Mouse (Mus musculus) limb, embryonic 10.5 days (tissue): ENCODE measurements around the gene Invs. TPM values are rescaled to one million over a fixed set of nuclear protein-coding genes. Genes with fewer than 3 reads are reported as not detected.

Experiments used
- DNase-seq: peaks from one replicate; pipeline ENCODE4 v3.0.0-alpha.2; 2017; ENCODE audit warnings: low spot score
- H3K27ac ChIP-seq: fragments of 300-500 bp; sonication (generic); 2 replicates; pipeline ENCODE4 v1.5.1; 2016; ENCODE audit warnings: mild to moderate bottlenecking
- H3K27me3 ChIP-seq: fragments of 300-500 bp; sonication (generic); 2 replicates; pipeline ENCODE4 v1.6.1; 2016; ENCODE audit warnings: low read depth, mild to moderate bottlenecking; ENCODE audit not compliant: poor library complexity, severe bottlenecking
- H3K36me3 ChIP-seq: fragments of 300-500 bp; sonication (generic); 2 replicates; pipeline ENCODE4 v1.6.1; 2016; ENCODE audit warnings: mild to moderate bottlenecking, moderate library complexity
- H3K4me1 ChIP-seq: fragments of 300-500 bp; sonication (generic); 2 replicates; pipeline ENCODE4 v1.6.1; 2016
- H3K4me3 ChIP-seq: fragments of 300-500 bp; sonication (generic); 2 replicates; pipeline ENCODE4 v1.5.1; 2016; ENCODE audit warnings: mild to moderate bottlenecking, moderate library complexity
- H3K9me3 ChIP-seq: fragments of 300-500 bp; sonication (generic); replicated peaks from 2 replicates; pipeline ENCODE4 v1.6.1; 2016; ENCODE audit warnings: mild to moderate bottlenecking
- WGBS: fragments of 180-500 bp; shearing (Covaris S2); methylation state at CpG from one replicate; pipeline ENCODE4 v1.1.7; 2016; 5-methylcytosine and 5-hydroxymethylcytosine counted together
- polyA plus RNA-seq: library from polyadenylated mRNA; unstranded; fragments of >200 nt; fragmentation: Nextera tagmentation; extraction: Ambion mirVana; gene quantifications from 2 replicates; pipeline ENCODE4 v1.2.1, GENCODE M21; 2016

Gene Invs
- polyA plus RNA-seq, 1 experiment from 2014 or later, result 12.1 TPM

- Histone ChIP-seq H3K9me3 (no peaks in the 10 kb centered on the region), H3K4me1 (no peaks in the 10 kb centered on the region), H3K27me3 (no peaks in the 10 kb centered on the region), H3K36me3 (no peaks in the 10 kb centered on the region), H3K4me3 (no peak overlapping the region), H3K27ac (no peak overlapping the region)
- WGBS, result 36% methylated on average over 2 of the region's 2 CpGs
- peak; percentile 34 for DNase-seq
These were observed 201.7 kb downstream of the Invs start for GRCm38 (mm10) chr4:48481287-48481686.

Other genes starting within 250 kb of the Invs start
- 0.06 and 0.13 TPM in 2 replicates for gene Nr4a3, start 234.6 kb upstream of the Invs start, polyA plus RNA-seq
- gene Stx17, start 154.8 kb upstream of the Invs start, polyA plus RNA-seq, result 18.9 and 25.6 TPM in 2 replicates
- 56.8 and 58.7 TPM in 2 replicates for gene Erp44, start 202 bp upstream of the Invs start, polyA plus RNA-seq
- 83.4 and 89.4 TPM in 2 replicates for gene Tex10, start 193.7 kb downstream of the Invs start, polyA plus RNA-seq